Mouse (Mus musculus) cerebral cortex, adult 2 months (tissue): Measurements from ENCODE around the gene Ybey.

Source experiments
- WGBS: fragments of 180-500 bp; shearing (Covaris S2); methylation state at CpG from one replicate; pipeline ENCODE4 v1.1.7; 2018; 5-methylcytosine and 5-hydroxymethylcytosine counted together

Ybey gene

DNA sequence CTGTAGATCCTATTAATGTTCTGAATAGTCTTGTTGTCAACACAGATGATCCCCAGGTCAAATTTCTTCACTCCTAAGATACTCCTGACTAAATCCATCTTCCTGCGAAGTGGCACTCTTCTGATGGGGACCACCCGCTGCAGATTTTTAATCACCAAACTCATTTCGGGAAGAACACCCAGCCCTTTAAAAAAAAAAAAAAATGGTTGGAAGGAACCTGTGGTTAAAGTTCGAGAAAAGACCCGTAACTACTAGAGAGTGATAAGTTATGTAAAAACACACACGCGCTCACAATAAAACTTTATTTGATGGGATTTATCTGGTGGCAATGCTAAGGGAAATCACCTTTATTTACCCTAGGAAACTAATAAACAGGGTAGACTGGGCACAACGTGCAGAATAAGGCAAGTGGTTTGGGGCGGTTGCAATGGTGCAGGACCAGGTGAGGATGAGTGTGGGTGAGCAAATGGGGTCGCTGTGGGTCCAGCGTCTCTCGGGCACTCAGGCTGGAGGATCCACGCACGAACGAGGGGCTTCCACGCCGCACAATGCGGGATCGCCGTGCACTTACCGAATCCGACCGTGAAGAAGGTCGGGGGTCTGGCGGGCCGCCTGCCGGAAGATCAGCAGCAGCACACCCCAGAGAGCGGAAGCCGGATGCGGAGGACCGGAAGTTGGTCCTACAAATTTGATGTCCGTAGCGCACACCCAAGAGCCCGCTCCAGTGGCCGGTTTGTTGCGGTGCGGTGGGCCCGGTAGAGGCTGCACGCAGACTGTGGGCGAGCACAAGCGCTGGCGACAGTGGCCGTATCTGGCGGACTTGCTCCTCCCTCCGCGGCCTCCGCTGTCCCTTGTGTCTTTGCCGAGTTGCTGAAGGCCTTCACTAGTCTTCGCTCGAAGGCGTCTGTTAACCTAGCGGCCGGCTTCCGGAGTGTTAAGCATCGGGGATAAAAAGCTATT lies at the start of gene Ybey, which contains the start of gene Mcm3ap:
Gene Ybey, minus strand, starts transcription at position 912 of the 960 bp plus-strand sequence.
Gene Mcm3ap, plus strand, starts transcription at position 725 of the 960 bp plus-strand sequence.
- 1% methylated on average over 55 of the region's 55 CpGs for WGBS

DNA sequence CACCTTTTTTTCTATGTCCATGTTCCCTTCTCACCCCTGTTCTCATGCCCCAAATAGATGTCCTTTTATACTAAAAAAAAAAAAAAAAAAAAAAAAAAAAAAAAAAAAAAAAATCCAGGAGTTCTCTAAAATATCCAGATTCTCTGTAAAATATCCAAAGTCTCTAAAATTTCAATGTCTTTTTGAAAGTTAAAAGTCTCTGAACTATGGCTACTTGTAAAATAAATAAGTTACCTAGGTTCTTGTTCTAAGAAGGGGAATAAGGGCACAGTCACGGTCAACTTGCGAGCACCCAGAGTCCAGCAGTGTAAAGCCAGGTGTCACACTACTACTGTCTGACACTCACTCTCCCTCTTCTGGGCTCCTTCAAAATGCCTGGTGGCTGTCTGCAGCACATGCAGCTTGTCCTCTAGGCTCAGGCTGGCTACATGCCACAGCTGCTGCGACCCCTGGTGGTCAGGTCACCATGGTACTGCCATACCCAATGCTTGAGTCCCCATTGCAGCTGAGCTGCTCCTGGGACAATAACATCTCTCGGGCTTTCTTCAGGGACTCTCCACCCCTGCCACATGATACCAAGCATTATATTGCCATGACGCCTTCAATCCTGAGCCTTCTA lies 44.2 kb upstream of the Ybey start:
- whole genome bisulfite sequencing: 61% methylated on average over 5 of the region's 5 CpGs

DNA sequence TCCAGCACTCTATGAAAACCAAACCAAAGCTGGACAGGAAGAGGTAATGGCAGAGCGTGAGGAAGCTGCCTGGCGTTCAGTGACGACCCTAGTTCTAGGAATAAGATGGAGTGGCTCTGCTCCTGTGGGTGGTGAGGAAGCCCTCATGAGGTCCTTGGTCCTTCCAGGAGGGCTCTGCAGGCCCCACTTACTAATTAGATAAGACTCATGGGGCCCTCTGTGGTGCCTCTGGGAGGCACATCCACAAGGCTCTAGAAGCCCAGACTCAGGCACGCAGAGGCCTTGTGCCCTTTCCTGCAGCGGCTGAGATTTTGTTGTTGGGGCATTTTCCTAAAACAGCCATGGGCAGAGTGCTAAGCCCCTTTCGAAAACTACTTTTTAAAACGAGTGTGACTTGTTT lies 37.0 kb upstream of the Ybey start:
- 94% methylated on average over 7 of the region's 7 CpGs for WGBS

DNA sequence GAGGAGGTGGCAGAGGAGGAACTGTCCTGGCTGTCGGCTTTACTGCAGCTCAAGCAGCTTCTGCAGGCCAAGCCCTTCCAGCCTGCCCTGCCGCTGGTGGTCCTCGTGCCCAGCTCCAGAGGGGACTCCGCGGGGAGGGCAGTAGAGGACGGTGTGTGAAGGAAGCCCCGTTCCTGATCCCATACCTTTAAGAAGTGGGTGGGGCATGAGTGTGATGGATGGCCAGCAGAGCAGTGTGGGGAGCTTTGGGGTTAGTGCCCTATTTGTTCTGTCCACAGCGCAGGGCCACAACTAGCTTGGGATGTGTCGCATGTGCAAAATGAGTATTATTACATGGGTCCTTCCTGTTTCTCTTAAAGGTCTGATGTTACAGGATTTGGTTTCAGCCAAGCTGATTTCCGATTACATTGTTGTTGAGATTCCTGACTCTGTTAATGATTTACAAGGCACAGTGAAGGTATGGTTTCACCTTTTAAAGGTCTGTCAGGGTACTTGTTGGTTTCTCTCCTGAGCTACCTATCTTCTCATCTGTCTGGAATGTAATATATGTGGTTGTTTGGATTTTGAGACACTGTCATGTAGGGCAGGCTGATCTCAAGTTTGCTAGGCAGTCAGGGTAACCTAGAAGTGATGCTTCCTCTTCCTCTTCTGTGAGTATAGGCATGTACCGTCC lies 35.5 kb upstream of the Ybey start:
- WGBS: 89% methylated on average over 11 of the region's 11 CpGs

DNA sequence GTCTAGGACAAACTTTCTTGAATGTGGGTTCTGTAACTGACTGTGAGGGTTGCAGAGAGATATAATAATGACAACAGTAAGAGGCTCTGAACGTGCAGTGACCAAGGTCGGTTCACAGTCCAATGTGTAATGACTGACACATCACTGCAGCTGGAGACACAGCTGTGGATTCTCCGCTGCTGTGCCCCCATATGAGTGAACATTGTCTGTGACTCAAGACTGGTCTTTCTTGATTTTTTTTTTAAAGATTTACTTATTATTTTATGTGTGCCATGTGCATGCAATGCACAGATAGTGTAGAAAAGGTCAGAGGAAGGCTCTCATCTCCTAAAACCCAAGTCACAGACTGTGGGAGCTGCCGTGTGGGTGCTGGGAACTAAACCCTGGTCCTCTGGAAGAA lies 28.6 kb upstream of the Ybey start:
- whole genome bisulfite sequencing: 93% methylated on average over 4 of the region's 4 CpGs

DNA sequence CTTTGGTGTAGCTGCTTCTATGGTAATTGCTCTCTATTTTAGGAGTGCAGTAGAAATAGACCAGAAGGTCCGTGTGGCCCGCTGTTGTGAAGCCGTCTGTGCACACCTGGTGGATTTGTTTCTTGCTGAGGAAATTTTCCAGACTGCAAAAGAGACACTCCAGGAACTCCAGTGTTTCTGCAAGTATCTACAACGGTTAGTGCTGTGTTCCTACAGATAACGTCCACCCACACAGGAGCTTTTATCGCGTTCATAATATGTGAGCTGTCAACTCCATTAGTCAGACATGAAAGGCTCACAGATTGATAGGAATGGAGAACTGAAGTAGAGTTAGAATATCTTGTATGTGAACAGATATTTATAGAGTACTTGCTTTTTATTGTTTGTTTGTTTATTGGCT lies 27.5 kb upstream of the Ybey start:
- 54% methylated on average over 7 of the region's 7 CpGs for WGBS

DNA sequence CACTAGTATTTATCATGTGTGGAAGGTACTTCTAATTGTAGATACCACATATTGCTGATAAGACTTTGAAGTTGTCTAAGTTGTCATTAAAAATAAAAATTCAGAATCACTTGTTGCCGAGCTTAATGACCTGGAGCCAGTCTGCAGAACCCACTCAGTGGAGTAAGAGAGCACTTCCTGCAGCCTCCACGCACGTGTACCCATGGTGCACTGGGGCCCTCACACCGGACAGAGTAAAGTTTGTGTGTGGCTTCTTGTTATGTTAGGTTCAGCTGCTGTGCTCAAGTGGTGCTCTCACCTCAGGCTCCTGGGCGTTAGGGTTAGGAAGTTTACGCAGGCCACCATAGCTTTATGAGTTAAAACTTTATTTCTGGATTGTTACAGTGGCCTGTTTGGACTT lies 26.6 kb upstream of the Ybey start:
- 91% methylated on average over 6 of the region's 6 CpGs for WGBS

DNA sequence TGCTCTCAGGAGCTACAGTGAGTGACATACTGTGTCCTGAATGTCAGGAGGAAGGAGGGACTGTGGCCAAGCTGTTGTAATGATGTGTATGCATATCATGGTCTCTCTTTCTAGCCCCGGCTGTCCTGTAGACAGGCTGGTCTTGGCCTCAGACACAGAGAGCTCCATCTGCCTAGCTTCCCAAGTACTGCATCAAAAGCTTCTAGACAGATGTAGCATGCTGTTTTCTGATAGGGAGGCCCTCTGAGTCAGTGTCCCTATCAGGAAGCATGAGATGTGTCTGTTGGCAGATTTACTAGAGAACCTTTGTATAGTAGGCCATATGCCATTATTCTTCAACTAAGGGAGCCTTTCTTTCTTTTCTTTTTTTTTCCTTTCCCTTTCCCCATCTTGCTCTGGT lies 24.6 kb upstream of the Ybey start:
- WGBS: 68% methylated on average over 1 of the region's 1 CpGs

DNA sequence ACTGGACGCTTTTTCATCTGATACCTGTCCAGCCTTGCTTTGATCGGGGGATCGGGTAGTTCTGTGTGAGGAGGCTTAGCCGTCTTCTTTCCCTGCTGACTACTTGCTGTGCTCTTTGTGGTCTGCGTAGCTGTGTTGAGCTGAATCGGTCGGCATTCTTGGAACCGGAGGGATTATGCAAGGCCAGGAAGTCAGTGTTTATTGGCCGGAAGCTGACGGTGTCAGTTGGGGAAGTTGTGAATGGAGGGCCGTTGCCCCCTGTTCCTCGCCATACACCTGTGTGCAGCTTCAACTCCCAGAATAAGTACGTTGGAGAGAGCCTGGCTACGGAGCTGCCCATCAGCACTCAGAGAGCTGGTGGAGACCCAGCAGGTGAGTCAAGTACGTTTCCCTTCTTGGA lies 20.3 kb upstream of the Ybey start:
- WGBS: 83% methylated on average over 15 of the region's 15 CpGs

DNA sequence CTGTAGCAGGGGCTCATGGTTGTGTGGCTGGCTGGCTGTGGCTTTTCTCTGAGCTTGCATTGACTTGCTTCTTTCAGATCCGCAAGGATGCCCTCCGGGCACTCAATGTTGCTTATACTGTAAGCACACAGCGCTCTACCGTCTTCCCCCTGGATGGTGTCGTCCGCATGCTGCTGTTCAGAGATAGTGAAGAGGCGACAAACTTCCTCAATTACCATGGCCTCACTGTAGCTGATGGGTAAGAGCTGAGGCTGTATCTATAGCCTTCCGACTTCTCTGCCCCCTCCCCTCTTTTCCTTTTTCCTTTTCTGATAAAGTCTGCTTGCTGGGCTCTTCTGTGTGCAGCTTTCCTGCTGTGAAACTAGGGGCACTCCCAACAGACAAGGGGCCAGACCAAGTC lies 19.4 kb upstream of the Ybey start:
- 96% methylated on average over 8 of the region's 8 CpGs for WGBS

DNA sequence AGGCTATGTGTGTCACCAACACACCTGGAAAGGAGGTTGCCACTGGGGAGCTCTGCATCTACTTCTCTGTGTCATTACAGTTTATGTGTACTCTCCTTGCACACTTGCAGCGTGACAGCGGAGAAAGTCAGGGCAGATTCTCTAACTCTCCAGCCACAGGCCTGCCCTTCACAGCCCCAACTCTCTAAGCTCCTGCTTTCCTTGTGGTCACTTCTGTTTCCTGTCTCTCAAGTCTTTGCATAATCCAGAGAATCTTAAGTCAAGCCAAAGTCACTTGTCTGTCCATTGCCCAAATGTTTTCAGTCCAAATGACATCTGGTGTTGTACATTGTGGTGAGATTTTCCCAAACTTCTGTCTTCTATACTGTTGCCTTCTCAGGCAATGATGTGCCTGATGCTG lies 17.4 kb upstream of the Ybey start:
- 98% methylated on average over 2 of the region's 2 CpGs for WGBS

DNA sequence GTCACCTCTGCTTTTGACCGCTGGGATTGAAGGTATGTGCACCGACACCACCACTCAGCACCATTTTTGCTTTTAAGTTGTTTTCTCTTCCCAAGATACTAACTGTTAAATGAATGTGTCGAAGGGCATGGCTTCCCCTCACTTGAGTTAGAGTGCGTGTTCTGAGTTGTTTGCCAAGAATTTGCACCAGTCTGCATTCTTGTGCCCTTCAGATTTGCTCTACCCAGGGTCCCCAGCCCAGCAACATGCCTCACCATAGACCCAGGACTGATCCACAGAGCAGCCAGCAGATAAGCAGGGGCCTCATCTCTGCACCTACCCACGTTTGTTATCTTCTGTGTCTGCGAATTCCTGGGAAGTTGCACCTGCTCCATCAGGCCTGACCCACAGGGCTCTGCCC lies 12.6 kb upstream of the Ybey start:
- WGBS: 94% methylated on average over 6 of the region's 6 CpGs

DNA sequence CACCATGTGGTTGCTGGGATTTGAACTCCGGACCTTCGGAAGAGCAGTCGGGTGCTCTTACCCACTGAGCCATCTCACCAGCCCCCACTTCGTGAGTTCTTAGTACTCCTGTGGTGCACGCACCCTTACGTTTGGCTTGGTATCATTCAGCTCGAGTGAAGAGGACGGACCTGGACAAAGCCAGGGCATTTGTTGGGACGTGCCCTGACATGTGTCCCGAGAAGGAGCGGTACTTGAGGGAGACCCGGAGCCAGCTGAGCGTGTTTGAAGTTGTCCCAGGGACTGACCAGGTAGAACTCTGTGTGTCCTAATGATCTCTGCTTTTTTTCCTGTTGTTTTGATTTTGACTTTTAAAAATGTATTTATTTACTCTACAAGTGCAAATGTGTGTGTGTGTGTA lies 11.9 kb upstream of the Ybey start:
- WGBS: 92% methylated on average over 13 of the region's 13 CpGs

DNA sequence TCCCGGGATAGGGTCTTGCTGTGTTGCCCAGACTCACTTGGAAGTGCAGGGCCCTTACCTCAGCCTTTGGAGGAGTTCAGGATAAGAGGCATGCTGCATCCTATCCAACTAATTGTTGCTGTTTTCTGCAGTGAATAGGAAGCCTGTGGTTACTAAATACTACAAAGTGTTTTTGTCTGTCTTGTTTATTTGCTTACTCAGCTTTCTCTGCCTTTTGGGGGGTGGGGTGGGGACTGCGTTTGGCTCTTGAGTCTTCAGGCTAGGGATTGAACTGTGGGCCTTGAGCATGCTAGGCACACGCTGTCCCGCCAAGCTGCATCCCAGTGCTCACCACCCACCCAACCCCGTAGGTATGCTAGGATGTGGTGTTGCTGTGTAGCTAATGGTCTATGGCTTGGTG lies 4.8 kb upstream of the Ybey start:
- 79% methylated on average over 5 of the region's 5 CpGs for WGBS

DNA sequence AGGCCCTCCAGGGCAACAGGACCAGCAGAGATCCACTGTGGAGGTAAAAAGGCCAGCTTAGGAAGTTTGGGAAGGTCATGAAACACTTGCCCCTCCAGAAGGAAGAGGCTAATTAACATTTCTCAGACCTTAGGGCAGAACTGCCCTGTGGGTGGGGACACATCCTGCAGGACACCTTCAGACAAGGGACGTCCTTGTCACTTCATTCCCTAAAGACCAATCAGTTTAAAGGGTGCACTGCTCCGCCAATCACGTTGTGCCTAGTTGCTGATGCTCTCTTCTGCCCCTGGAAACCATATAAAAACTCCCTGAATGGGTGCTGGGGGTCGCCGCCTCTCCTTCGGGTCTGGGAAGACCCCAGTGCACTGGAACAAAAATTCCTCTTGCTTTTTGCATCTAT lies 6.2 kb downstream of the Ybey start:
- WGBS: 93% methylated on average over 6 of the region's 6 CpGs

DNA sequence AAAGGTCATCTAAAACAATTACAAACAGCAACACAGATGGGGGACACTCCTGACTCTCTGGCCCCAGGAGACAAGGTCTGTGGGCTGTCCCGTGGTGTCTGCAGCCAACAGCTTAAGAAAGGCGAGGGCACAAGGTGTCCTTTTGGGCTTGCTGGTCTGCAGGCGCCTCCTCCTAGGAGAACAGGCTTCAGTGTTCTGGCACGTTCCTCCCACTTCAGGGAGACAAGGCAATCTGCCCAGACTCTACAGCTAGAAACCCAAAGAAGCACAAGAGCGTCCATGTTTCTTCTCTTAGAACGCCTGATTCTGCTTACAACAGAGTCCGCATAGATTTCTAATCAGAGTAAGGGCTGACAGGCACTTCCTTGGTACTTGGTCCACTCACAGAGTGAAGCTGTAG lies 6.6 kb downstream of the Ybey start:
- 53% methylated on average over 7 of the region's 7 CpGs for WGBS

DNA sequence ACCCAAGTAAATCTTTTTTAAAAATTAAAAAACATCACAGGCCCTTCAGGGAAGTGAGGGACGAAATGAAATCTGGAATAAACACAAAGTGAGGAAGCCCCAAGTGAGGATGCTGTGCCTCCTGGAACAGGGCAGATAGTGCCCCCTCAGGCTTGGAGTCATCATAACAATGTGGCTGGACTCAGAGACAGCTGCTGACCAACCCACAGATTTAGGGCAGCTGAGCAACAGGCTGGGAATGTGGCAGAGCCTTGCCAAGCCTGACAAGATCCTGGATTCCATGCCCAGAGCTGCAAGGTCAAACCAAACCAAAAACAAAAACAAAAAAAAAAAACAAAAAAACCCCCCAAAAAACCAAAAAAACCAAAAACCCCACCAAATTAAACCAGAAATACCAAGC lies 7.7 kb downstream of the Ybey start:
- WGBS: 91% methylated on average over 1 of the region's 1 CpGs

DNA sequence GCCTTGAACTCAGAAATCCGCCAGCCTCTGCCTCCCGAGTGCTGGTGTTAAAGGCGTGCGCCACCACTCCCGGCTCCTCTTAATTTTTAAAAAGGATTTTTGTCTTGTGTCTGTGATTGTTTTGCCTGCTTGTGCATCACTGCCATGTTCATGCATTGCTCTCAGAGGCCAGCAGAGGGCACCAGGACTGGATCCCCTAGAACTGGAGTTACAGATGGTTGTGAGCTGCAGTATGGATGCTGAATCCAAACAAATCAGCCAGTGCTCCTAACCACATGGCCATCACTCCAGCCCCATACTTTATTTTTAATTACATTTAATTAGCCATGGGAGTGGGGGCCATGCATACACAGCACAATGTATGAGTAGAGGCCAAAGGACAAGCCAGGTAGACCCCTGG lies 13.6 kb downstream of the Ybey start:
- WGBS: 50% methylated on average over 5 of the region's 5 CpGs

DNA sequence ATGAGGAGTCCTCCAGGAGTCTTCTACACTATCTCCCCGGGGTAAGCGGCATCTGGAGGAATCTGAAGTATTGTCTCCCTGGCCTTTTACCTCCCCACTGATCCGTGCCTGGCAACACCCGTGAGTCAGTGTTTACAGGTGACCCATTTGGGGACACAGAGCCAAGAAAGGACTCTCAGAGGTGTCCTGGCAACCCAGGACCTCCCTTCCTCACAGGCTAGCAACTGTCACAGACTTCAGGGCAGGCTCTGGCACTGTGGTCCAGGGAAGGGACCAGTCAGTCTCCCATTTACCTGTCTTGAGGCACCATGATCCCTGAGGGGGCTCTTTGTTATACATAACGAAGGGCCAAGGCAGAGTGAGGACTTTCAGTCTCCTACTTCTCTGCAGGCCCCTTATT lies 20.1 kb downstream of the Ybey start, which contains the start of gene 2610028H24Rik:
Gene 2610028H24Rik, plus strand, starts transcription at position 231 of the 400 bp plus-strand sequence.
- WGBS: 69% methylated on average over 5 of the region's 5 CpGs

DNA sequence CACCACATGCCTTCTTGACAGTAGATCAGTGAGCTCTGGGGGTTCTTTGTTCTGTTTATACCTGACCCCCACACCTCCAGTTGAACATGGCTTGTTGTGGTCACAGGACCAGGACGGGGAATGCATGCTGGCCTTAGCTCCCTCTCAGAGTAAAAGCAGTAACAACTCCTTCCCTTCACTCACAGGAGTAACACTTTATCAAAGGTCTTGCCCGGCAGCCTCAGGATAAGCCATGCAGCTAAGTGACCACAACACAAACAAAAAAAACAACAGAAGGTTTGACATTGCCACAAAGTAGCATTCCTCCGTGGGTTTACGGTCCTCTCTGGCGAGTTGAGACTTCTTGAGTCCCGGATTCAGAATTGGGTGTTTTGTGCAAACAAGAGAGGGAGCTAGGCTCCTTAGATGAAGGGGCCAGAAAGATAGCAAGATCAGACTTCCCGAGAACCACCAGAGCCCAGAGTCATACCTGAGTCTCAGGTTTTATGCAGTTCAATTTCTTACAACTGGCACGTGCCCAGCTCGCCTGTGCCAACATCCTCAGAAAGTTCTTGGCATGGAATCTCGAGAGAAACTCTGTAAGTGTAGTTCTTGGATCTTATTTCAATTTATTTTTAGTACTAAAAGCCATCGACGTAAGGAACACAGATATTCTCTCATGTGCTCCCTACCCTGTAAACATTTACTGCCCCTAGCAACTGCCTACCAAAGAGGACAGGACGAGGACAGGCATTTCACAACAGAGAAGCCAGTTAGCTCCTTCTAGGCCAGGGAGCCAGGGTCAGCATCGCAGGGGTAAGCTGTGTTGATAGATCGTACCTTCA lies 21.3 kb downstream of the Ybey start:
- 63% methylated on average over 15 of the region's 15 CpGs for WGBS

DNA sequence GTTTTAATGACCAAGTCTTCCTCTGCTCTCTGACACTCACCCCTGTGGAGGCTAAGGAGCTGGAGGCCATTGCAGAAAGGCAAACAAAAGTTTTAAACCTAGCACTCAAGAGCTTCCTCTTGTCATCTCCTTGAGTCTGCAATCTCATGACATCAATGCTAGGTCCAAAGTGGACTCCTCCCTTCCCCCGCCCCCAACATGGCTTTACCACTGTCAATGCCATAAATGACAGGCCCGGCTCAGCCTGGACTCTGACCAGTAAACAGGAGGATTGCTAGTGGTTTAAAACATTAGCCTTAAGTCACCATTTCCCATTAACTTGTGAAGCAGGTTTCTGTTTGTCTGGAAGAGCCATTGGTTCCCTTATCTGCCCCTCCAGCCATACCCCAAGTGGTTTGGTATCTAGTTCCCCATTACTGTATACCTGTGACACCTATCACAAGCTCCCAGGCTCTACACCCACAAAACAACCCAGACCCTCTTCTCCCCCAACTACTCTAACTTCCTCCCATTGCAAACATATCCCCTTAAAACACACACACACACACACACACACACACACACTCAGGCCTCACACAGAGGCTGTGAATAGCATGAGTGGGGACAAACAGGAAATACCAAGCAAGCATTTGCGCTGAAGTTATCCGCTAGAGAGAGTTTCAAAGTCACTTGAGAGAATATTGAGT lies 22.8 kb downstream of the Ybey start:
- WGBS: 80% methylated on average over 4 of the region's 4 CpGs
